Comparison of ENCODE assay signal across 11 mouse cellular contexts in the genomic region with DNA sequence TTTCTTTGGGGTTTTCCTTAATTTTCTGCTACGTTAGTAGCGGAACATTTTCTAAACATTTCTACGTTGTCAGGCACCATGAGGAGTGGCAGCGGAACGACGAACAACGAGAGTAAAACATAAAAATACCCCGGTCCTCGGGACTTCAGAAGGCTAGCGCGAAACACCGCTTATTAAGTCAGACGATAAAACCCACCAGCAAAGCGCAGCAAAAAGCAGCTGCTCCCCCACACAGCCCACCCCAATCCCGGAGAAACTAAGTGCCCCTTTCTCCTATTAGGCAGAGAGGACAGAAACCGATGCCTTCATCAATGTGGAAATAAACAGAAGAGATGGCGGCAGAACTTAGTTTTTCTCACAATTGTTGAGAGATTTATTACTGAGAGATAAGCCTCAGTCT. TPM values are rescaled to one million over a fixed set of nuclear protein-coding genes. Genes with fewer than 3 reads are reported as not detected.
DNase-seq lines count a peak whose midpoint lies in the region; ATAC-seq lines count a peak whose summit lies in the region.
"Had no signal": no experiment of that assay in that cellular context is flagged by ENCODE, and none has a peak within 500 bp of the region (broad histone marks: within the 10 kb centered on the region; RNA-seq: fewer than 3 reads in every experiment).

No protein-coding gene starts in this region.

- H3K4me3 ChIP-seq in heart, embryonic 15.5 days: peak overlapping the region; percentile 13
- H3K4me3 ChIP-seq in embryonic facial prominence, embryonic 10.5 days: peak overlapping the region; percentile 31; the same call in 1 of the 2 replicates
- H3K4me3 ChIP-seq in hindbrain, embryonic 11.5 days (ENCODE audit: low read depth, low read length): 0 out of 2 replicates have a peak overlapping the region, but pooled peaks have one; percentile 0
- H3K4me3 ChIP-seq in midbrain, embryonic 12.5 days: peak overlapping the region; percentile 21
- H3K4me3 ChIP-seq: liver, embryonic 15.5 days had no signal

- H3K9ac ChIP-seq in heart, embryonic 15.5 days: no peak overlapping the region
- no peak overlapping the region for H3K9ac ChIP-seq in hindbrain, embryonic 11.5 days (ENCODE audit: low read depth, low read length)
- H3K9ac ChIP-seq in midbrain, embryonic 12.5 days (replicated peaks): 0 out of 2 replicates have a peak overlapping the region, but pooled peaks have one; percentile 1
- H3K9ac ChIP-seq: liver, embryonic 15.5 days had no signal

- 2% methylated on average over 17 of the region's 17 CpGs for WGBS in heart, embryonic 15.5 days
- WGBS in embryonic facial prominence, embryonic 10.5 days: 2% methylated on average over 17 of the region's 17 CpGs
- 2% methylated on average over 17 of the region's 17 CpGs for WGBS in hindbrain, embryonic 11.5 days
- 2% methylated on average over 17 of the region's 17 CpGs for whole genome bisulfite sequencing in midbrain, embryonic 12.5 days

- peak overlapping the region; percentile 26; the same call in 1 of the 2 replicates for H3K4me2 ChIP-seq in heart, embryonic 15.5 days
- H3K4me2 ChIP-seq in hindbrain, embryonic 11.5 days (replicated peaks; ENCODE audit: low read depth, low read length): peak overlapping the region; percentile 28
- H3K4me2 ChIP-seq in midbrain, embryonic 12.5 days (replicated peaks): peak overlapping the region; percentile 38
- H3K4me2 ChIP-seq: liver, embryonic 15.5 days had no signal

- H3K27ac ChIP-seq in heart, embryonic 15.5 days: no peak overlapping the region
- H3K27ac ChIP-seq in embryonic facial prominence, embryonic 10.5 days (replicated peaks): no peak overlapping the region
- H3K27ac ChIP-seq in hindbrain, embryonic 11.5 days (ENCODE audit: low read depth, low read length): no peak overlapping the region
- H3K27ac ChIP-seq in midbrain, embryonic 12.5 days (replicated peaks): no peak overlapping the region
- H3K27ac ChIP-seq: liver, embryonic 15.5 days had no signal

- DNase-seq in heart, postnatal 4 days: no peak
- DNase-seq in embryonic facial prominence, embryonic 10.5 days (ENCODE audit: low spot score): no peak
- peak; percentile 52 for DNase-seq in hindbrain, embryonic 11.5 days (ENCODE audit: low spot score)
- no peak for DNase-seq in adipocyte (ENCODE audit: low spot score)
- DNase-seq in urinary bladder, postnatal 14 days (ENCODE audit: low spot score): no peak
- DNase-seq in cerebellum, postnatal 14 days: no peak
- DNase-seq: cerebellum, postnatal 36 days; heart, adult 18-20 months had no signal

- peaks cover 79% of the 10 kb centered on the region for H3K27me3 ChIP-seq in heart, embryonic 15.5 days
- H3K27me3 ChIP-seq in embryonic facial prominence, embryonic 10.5 days (replicated peaks; ENCODE audit: low read depth, poor library complexity, severe bottlenecking): peaks cover 100% of the 10 kb centered on the region
- peaks cover 52% of the 10 kb centered on the region for H3K27me3 ChIP-seq in hindbrain, embryonic 11.5 days (ENCODE audit: control insufficient read depth, insufficient read depth, low read length)
- H3K27me3 ChIP-seq in midbrain, embryonic 12.5 days: peaks cover 89% of the 10 kb centered on the region

- H3K36me3 ChIP-seq in heart, embryonic 15.5 days: no peaks in the 10 kb centered on the region
- H3K36me3 ChIP-seq in embryonic facial prominence, embryonic 10.5 days (replicated peaks): no peaks in the 10 kb centered on the region
- no peaks in the 10 kb centered on the region for H3K36me3 ChIP-seq in hindbrain, embryonic 11.5 days (ENCODE audit: control insufficient read depth, insufficient read depth, low read length)
- no peaks in the 10 kb centered on the region for H3K36me3 ChIP-seq in midbrain, embryonic 12.5 days
- H3K36me3 ChIP-seq: liver, embryonic 15.5 days had no signal

- peaks cover 9% of the 10 kb centered on the region for H3K4me1 ChIP-seq in heart, embryonic 15.5 days (replicated peaks)
- H3K4me1 ChIP-seq in embryonic facial prominence, embryonic 10.5 days: peaks cover 9% of the 10 kb centered on the region; the same call in 1 of the 2 replicates
- no peaks in the 10 kb centered on the region for H3K4me1 ChIP-seq in hindbrain, embryonic 11.5 days (replicated peaks; ENCODE audit: control insufficient read depth, insufficient read depth, low read length)
- peaks cover 16% of the 10 kb centered on the region for H3K4me1 ChIP-seq in midbrain, embryonic 12.5 days
- H3K4me1 ChIP-seq: liver, embryonic 15.5 days had no signal

- no peak for ATAC-seq in heart, embryonic 15.5 days (replicated peaks; ENCODE audit: insufficient number of reproducible peaks, insufficient read depth, low FRiP score, low read depth)
- no peak for ATAC-seq in hindbrain, embryonic 11.5 days (ENCODE audit: low FRiP score)
- ATAC-seq in midbrain, embryonic 12.5 days (ENCODE audit: low FRiP score, low read depth): no peak

- H3K9me3 ChIP-seq in heart, embryonic 15.5 days (replicated peaks): no peaks in the 10 kb centered on the region
- H3K9me3 ChIP-seq in embryonic facial prominence, embryonic 10.5 days: no peaks in the 10 kb centered on the region
- no peaks in the 10 kb centered on the region for H3K9me3 ChIP-seq in hindbrain, embryonic 11.5 days (ENCODE audit: control insufficient read depth, low read length)
- no peaks in the 10 kb centered on the region for H3K9me3 ChIP-seq in midbrain, embryonic 12.5 days
- H3K9me3 ChIP-seq: liver, embryonic 15.5 days had no signal

RNA-seq across cellular contexts. Expression of a gene that starts 6.5 kb away (rescaled TPM):
- polyA plus RNA-seq in heart, embryonic 15.5 days (2015; fragmentation: Nextera tagmentation; extraction: Ambion mirVana): not detected in 2 replicates
- not detected for total RNA-seq in heart, postnatal 4 days (2021)
- polyA plus RNA-seq in embryonic facial prominence, embryonic 10.5 days (2016; fragmentation: Nextera tagmentation; extraction: Ambion mirVana): 3.4 and 10.2 TPM in 2 replicates
- 46.6 and 58.5 TPM in 2 replicates for polyA plus RNA-seq in hindbrain, embryonic 11.5 days (2014; fragmentation: Nextera tagmentation; extraction: Ambion mirVana)
- 11.1 and 65.4 TPM in 2 replicates for polyA plus RNA-seq in midbrain, embryonic 12.5 days (2016; fragmentation: Nextera tagmentation; extraction: Ambion mirVana)
- total RNA-seq: heart, adult 18-20 months had no signal
- polyA plus RNA-seq: liver, embryonic 15.5 days had no signal
